Mouse (Mus musculus) testis, adult 2 months (tissue): ENCODE results near the gene Crhr1.

Source experiments
- CTCF ChIP-seq: fragments of 200-500 bp; IDR thresholded peaks from 2 replicates; pipeline ENCODE4 v1.5.1; 2012; ENCODE audit warnings: low read depth, mild to moderate bottlenecking, inconsistent platforms, low read length, moderate library complexity; ENCODE audit not compliant: control insufficient read depth, insufficient read depth, insufficient replicate concordance
- POLR2A ChIP-seq: fragments of 200-500 bp; IDR thresholded peaks from 2 replicates; pipeline ENCODE4 v1.6.1; 2012; ENCODE audit warnings: low read depth, mild to moderate bottlenecking, inconsistent platforms, low read length, moderate library complexity; ENCODE audit not compliant: control insufficient read depth

DNA sequence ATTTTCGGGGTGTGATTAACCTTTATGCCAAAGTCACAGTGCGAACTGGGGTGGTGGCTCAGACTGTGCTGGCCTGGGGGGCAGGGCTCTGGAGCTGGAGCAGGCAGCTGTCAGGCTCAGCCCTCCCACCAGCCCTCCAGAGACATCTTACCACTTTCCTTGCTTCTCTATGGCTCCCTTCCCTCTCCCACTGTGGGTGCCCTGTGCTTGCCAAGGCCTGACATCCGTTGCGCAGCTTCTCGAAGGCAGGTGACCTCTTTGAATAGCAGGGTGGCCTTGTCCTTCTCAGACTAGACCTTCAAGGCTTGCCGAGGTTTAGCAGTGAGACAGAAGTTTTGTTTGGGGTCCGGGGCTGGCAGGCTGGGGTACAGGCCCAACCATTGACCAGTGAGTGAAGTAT, 16.1 kb downstream of the Crhr1 start:
- TF ChIP-seq POLR2A (no peak), CTCF (no peak)
